8 mouse cellular contexts compared by ENCODE assay signal in genomic region chr2:132578711-132579110, GRCm38 (mm10). TPM values are rescaled to one million over a fixed set of nuclear protein-coding genes. Genes with fewer than 3 reads are reported as not detected.
A peak's percentile ranks its signal among the peaks of the same experiment; 100 is the strongest.
DNase-seq lines count a peak whose midpoint lies in the region; ATAC-seq and TF ChIP-seq lines count a peak whose summit lies in the region.

No protein-coding gene starts in this region.

- H3K4me2 ChIP-seq in heart, embryonic 16.5 days (ENCODE audit: low read depth, low read length): no peak overlapping the region

- no peak overlapping the region for H3K4me3 ChIP-seq in heart, embryonic 16.5 days (ENCODE audit: low read length)
- H3K4me3 ChIP-seq in ES-Bruce4 (ENCODE audit: low read depth, low read length): no peak overlapping the region
- no peak overlapping the region for H3K4me3 ChIP-seq in macrophage (ENCODE audit: inconsistent target)

- TF ChIP-seq POLR2A in ES-Bruce4 (IDR thresholded peaks at IDR 0.05; ENCODE audit: insufficient read depth, low read length): no peak

- no peak for TF ChIP-seq EP300 in ES-Bruce4 (IDR thresholded peaks at IDR 0.05; ENCODE audit: insufficient read depth, low read depth, low read length)

- no peaks in the 10 kb centered on the region for H3K9me3 ChIP-seq in heart, embryonic 16.5 days (replicated peaks; ENCODE audit: control insufficient read depth, low read length)
- no peaks in the 10 kb centered on the region for H3K9me3 ChIP-seq in ES-Bruce4 (replicated peaks; ENCODE audit: control insufficient read depth, insufficient read depth, low read length, poor library complexity, severe bottlenecking)

- H3K79me2 ChIP-seq in macrophage (ENCODE audit: inconsistent target): peaks cover 38% of the 10 kb centered on the region

- peak overlapping the region; percentile 98 for H3K27ac ChIP-seq in heart, embryonic 16.5 days (ENCODE audit: low read length)
- H3K27ac ChIP-seq in ES-Bruce4 (ENCODE audit: insufficient read depth, low read length) (peak overlapping the region; percentile 63), macrophage (peak overlapping the region; percentile 44)

- no peak for TF ChIP-seq CTCF in ES-Bruce4 (IDR thresholded peaks at IDR 0.05; ENCODE audit: low read depth, low read length)

- H3K27me3 ChIP-seq in heart, embryonic 16.5 days (ENCODE audit: control insufficient read depth, insufficient read depth, low read length): no peaks in the 10 kb centered on the region
- no peaks in the 10 kb centered on the region for H3K27me3 ChIP-seq in ES-Bruce4 (ENCODE audit: control insufficient read depth, insufficient read depth, low read length, poor library complexity, severe bottlenecking)

- 93% methylated on average over 3 of the region's 3 CpGs for WGBS in heart, embryonic 16.5 days
- 85% methylated on average over 3 of the region's 3 CpGs for WGBS in macrophage (ENCODE audit: missing documents)

- H3K4me1 ChIP-seq in heart, embryonic 16.5 days (ENCODE audit: control insufficient read depth, insufficient read depth, low read length): peaks cover 38% of the 10 kb centered on the region
- no peaks in the 10 kb centered on the region for H3K4me1 ChIP-seq in ES-Bruce4 (ENCODE audit: control insufficient read depth, insufficient read depth, low read length)

- DNase-seq in heart, postnatal 14 days: no peak
- DNase-seq in 3T3-L1 (ENCODE audit: low read depth, low spot score): peak; percentile 41
- DNase-seq in adrenal gland, postnatal 36 days: no peak
- no peak for DNase-seq in layer of hippocampus, postnatal 25 days (ENCODE audit: extremely low spot score in 1 of 2, low spot score in 1 of 2)
- no peak for DNase-seq in cerebellum, postnatal 14 days

- intact Hi-C loops in heart, postnatal 14 days (cut with DNase I): loop anchor here (2.0 to 5.0 kb wide), 2 partner anchors 54 to 108 kb away; partner anchors contain the start of gene Shld1

- ATAC-seq in heart, embryonic 16.5 days (replicated peaks; ENCODE audit: extremely low read depth, insufficient read depth, low FRiP score): no peak

- no peaks in the 10 kb centered on the region for H3K36me3 ChIP-seq in heart, embryonic 16.5 days (ENCODE audit: control insufficient read depth, insufficient read depth)
- H3K36me3 ChIP-seq in ES-Bruce4 (ENCODE audit: control insufficient read depth, insufficient read depth, low read length, poor library complexity, severe bottlenecking): no peaks in the 10 kb centered on the region
- no peaks in the 10 kb centered on the region for H3K36me3 ChIP-seq in macrophage (ENCODE audit: inconsistent target)

- no peak overlapping the region for H3K9ac ChIP-seq in heart, embryonic 16.5 days (ENCODE audit: low read length)
- H3K9ac ChIP-seq in ES-Bruce4 (ENCODE audit: low read depth, poor library complexity, severe bottlenecking): no peak overlapping the region

RNA-seq across cellular contexts. Expression of gene Gpcpd1, which starts 8.8 kb away (rescaled TPM):
- 25.4 and 28.8 TPM in 2 replicates for polyA plus RNA-seq in heart, embryonic 16.5 days (2015; fragmentation: Nextera tagmentation; extraction: Ambion mirVana)
- total RNA-seq in heart, postnatal 14 days (2021): 100 to 1,000 TPM; 219 to 274 TPM
- 9.5 and 11.0 TPM in 2 replicates for polyA plus RNA-seq in ES-Bruce4 (2011; ENCODE audit: insufficient read depth, insufficient read length, low read depth, missing spikeins)
- 100 to 1,000 TPM in 23 of 26 experiments, 10 to 100 TPM in 3; 31.2 to 298 (median 216) TPM for total RNA-seq in macrophage (2018; cell fraction: chromatin; rRNA removed)
- 10 to 100 TPM; 34.0 to 61.6 (median 45.3) TPM for total RNA-seq in macrophage (2018; cell fraction: cytosol; rRNA removed)
- total RNA-seq in macrophage (2018; cell fraction: nucleus; rRNA removed): 100 to 1,000 TPM in 18 of 26 experiments, 10 to 100 TPM in 8; 32.5 to 240 (median 113) TPM
- 32.8 to 48.7 TPM (median 39.6 TPM) in 3 replicates for polyA plus RNA-seq in macrophage (2018)
- total RNA-seq in adrenal gland, postnatal 36 days (2021): 10 to 100 TPM; 19.5 to 57.4 TPM
- total RNA-seq in layer of hippocampus, postnatal 25 days (2021): 10 to 100 TPM; 69.6 to 87.4 TPM

Comparison
In these comparisons a context has a peak if more than half of its experiments do, and no peak if none do; other contexts are left out.
1. H3K27ac ChIP-seq: peak in every context shown above with its lines; median percentile 98 in heart, embryonic 16.5 days; 63 in ES-Bruce4; 44 in macrophage.